Mouse (Mus musculus) testis, adult 2 months (tissue): ENCODE measurements around the gene Kcnj12.

ENCODE experiments used
- CTCF ChIP-seq: fragments of 200-500 bp; IDR thresholded peaks from 2 replicates; pipeline ENCODE4 v1.5.1; 2012; ENCODE audit warnings: low read depth, mild to moderate bottlenecking, inconsistent platforms, low read length, moderate library complexity; ENCODE audit not compliant: control insufficient read depth, insufficient read depth, insufficient replicate concordance
- POLR2A ChIP-seq: fragments of 200-500 bp; IDR thresholded peaks from 2 replicates; pipeline ENCODE4 v1.6.1; 2012; ENCODE audit warnings: low read depth, mild to moderate bottlenecking, inconsistent platforms, low read length, moderate library complexity; ENCODE audit not compliant: control insufficient read depth

- no peak for TF ChIP-seq POLR2A
- TF ChIP-seq CTCF = 0 out of 2 replicates have a peak, but pooled peaks have one; percentile 9
These were observed 21.0 kb downstream of the Kcnj12 start for GRCm38 (mm10) chr11:61043055-61043992.
